Mouse (Mus musculus): ENCODE data around the gene Slc7a7.

DNA sequence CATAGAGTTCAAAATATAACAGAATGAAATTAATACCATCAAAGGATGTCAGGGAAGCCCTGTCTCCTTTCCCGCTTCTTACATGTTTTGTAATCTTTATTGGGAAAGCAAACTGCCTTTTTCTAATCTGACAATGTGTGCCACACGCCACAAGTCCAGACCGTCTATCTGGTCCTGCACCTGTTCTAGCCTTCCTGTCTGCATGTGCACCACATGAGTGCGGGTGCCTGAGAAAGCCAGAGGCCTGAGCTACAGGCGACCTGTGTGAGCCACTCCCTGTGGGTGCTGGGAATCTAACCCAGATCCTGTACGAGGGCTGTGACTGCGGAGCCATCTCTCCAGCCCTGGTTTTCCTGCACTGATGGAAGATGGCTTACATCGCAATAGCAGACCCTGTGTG lies 33.2 kb downstream of the Slc7a7 start:
- no peak for TF ChIP-seq MAX (IDR thresholded peaks at IDR 0.05; ENCODE audit: low read length)
- TF ChIP-seq POLR2A (IDR thresholded peaks at IDR 0.05; ENCODE audit: control insufficient read depth in 1 of 2, insufficient read depth in 1 of 2, low read depth in 1 of 2, low read length in 2 of 2, poor library complexity in 1 of 2), result no peak
- TF ChIP-seq BHLHE40 (IDR thresholded peaks at IDR 0.05; ENCODE audit: borderline replicate concordance, low read depth, low read length), result no peak
- TF ChIP-seq CHD2 (IDR thresholded peaks at IDR 0.05; ENCODE audit: low read length), result no peak
